Mouse (Mus musculus) hindbrain, postnatal 0 days (tissue): ENCODE measurements at regions not wholly inside any gene's neighbourhood (a gene's known extent, or its start where the extent isn't known, plus 50 kb on each side); places are given as distances from the start of the nearest gene placed in this dataset.
A peak's percentile ranks its signal among the peaks of the same experiment; 100 is the strongest.

Experiments
- ATAC-seq: fragments of 200-750 bp; cut with Nextera tagmentation; 2 replicates; pipeline ENCODE4 v1.8.0; 2017; ENCODE audit warnings: mild to moderate bottlenecking, moderate TSS enrichment, moderate library complexity
- DNase-seq: peaks from one replicate; pipeline ENCODE4 v3.0.0-alpha.2; 2015; ENCODE audit warnings: low spot score
- H3K27ac ChIP-seq: fragments of 300-500 bp; sonication (generic); 2 replicates; pipeline ENCODE4 v1.5.1; 2014; ENCODE audit warnings: mild to moderate bottlenecking
- H3K27me3 ChIP-seq: fragments of 300-500 bp; sonication (generic); 2 replicates; pipeline ENCODE4 v1.6.1; 2014; ENCODE audit warnings: low read length, mixed read lengths; ENCODE audit not compliant: insufficient read depth
- H3K36me3 ChIP-seq: fragments of 300-500 bp; sonication (generic); 2 replicates; pipeline ENCODE4 v1.6.1; 2014; ENCODE audit warnings: low read length, mixed read lengths; ENCODE audit not compliant: insufficient read depth
- H3K4me1 ChIP-seq: fragments of 300-500 bp; sonication (generic); 2 replicates; pipeline ENCODE4 v1.6.1; 2014; ENCODE audit warnings: antibody characterized with exemption, low read length, mixed read lengths; ENCODE audit not compliant: insufficient read depth
- H3K4me2 ChIP-seq: fragments of 300-500 bp; sonication (generic); 2 replicates; pipeline ENCODE4 v1.6.1; 2014; ENCODE audit warnings: low read depth, mild to moderate bottlenecking, low read length, moderate library complexity, mixed read lengths
- H3K4me3 ChIP-seq: fragments of 300-500 bp; sonication (generic); 2 replicates; pipeline ENCODE4 v1.5.1; 2014; ENCODE audit warnings: low read length
- H3K9ac ChIP-seq: fragments of 300-500 bp; sonication (generic); replicated peaks from 2 replicates; pipeline ENCODE4 v1.6.1; 2014; ENCODE audit warnings: mild to moderate bottlenecking, low read length, moderate library complexity, mixed read lengths
- H3K9me3 ChIP-seq: fragments of 300-500 bp; sonication (generic); 2 replicates; pipeline ENCODE4 v1.6.1; 2016; ENCODE audit warnings: low read length, mixed read lengths
- CTCF ChIP-seq: IDR thresholded peaks from 2 replicates; pipeline ENCODE4 v1.5.1; 2016; ENCODE audit warnings: antibody characterized with exemption, control low read depth, low read depth
- WGBS: fragments of 180-500 bp; shearing (Covaris S2); extraction: QIAGEN DNeasy Blood & Tissue Kit; methylation state at CpG from one replicate; pipeline ENCODE4 v1.1.7; 2014; 5-methylcytosine and 5-hydroxymethylcytosine counted together

- 65% methylated on average over 9 of the region's 9 CpGs for WGBS
- ATAC-seq (no peak), DNase-seq (no peak)
- no peaks in the 10 kb centered on the region for H3K9me3 ChIP-seq
- no peaks in the 10 kb centered on the region for H3K36me3 ChIP-seq
- H3K27me3 ChIP-seq: no peaks in the 10 kb centered on the region
- no peak overlapping the region for H3K4me2 ChIP-seq
- H3K4me1 ChIP-seq: no peaks in the 10 kb centered on the region
- no peak for TF ChIP-seq CTCF
- H3K9ac ChIP-seq: no peak overlapping the region
- H3K27ac ChIP-seq: no peak overlapping the region; the same call in 1 of the 2 replicates
- H3K4me3 ChIP-seq: no peak overlapping the region
These were observed 348.9 kb upstream of the Slc24a5 start for GRCm38 (mm10) chr2:124718985-124719384.

GRCm38 (mm10) chr2:124719820-124720478, 348.0 kb upstream of the Slc24a5 start:
- 0 out of 2 replicates have a peak, but pooled peaks have one; percentile 12 for ATAC-seq
- 78% methylated on average over 14 of the region's 14 CpGs for WGBS

GRCm38 (mm10) chr2:124720593-124721445, 347.1 kb upstream of the Slc24a5 start:
- no peak for TF ChIP-seq CTCF
- H3K4me3 ChIP-seq: no peak overlapping the region
- ATAC-seq (peak; percentile 69; the same call in 1 of the 2 replicates), DNase-seq (peak; percentile 78)
- H3K27ac ChIP-seq: peak overlapping the region; percentile 17; the same call in 1 of the 2 replicates
- no peak overlapping the region for H3K9ac ChIP-seq
- H3K9me3 ChIP-seq: no peaks in the 10 kb centered on the region
- H3K4me2 ChIP-seq: no peak overlapping the region; the same call in 1 of the 2 replicates
- H3K27me3 ChIP-seq: no peaks in the 10 kb centered on the region
- H3K36me3 ChIP-seq: no peaks in the 10 kb centered on the region
- 53% methylated on average over 14 of the region's 14 CpGs for WGBS
- H3K4me1 ChIP-seq: no peaks in the 10 kb centered on the region; the same call in 1 of the 2 replicates

More at GRCm38 (mm10) chr2:124719820-124720478, 348.0 kb upstream of the Slc24a5 start:
- no peak for TF ChIP-seq CTCF
- H3K27me3 ChIP-seq: no peaks in the 10 kb centered on the region
- H3K9me3 ChIP-seq: no peaks in the 10 kb centered on the region
- no peaks in the 10 kb centered on the region for H3K36me3 ChIP-seq
- no peak for DNase-seq
- H3K27ac ChIP-seq: peak overlapping the region; percentile 17
- no peak overlapping the region for H3K4me2 ChIP-seq
- H3K4me3 ChIP-seq: no peak overlapping the region
- no peak overlapping the region for H3K9ac ChIP-seq
- no peaks in the 10 kb centered on the region for H3K4me1 ChIP-seq

GRCm38 (mm10) chr2:124724171-124724570, 343.8 kb upstream of the Slc24a5 start:
- ATAC-seq: no peak
- H3K4me3 ChIP-seq: no peak overlapping the region
- H3K27me3 ChIP-seq: no peaks in the 10 kb centered on the region
- no peaks in the 10 kb centered on the region for H3K36me3 ChIP-seq
- H3K9me3 ChIP-seq: no peaks in the 10 kb centered on the region
- no peak for TF ChIP-seq CTCF
- DNase-seq: peak; percentile 10
- no peak overlapping the region for H3K9ac ChIP-seq
- no peaks in the 10 kb centered on the region; the same call in 1 of the 2 replicates for H3K4me1 ChIP-seq
- no peak overlapping the region for H3K27ac ChIP-seq
- WGBS: 52% methylated on average over 4 of the region's 4 CpGs
- H3K4me2 ChIP-seq: no peak overlapping the region

GRCm38 (mm10) chr2:124724827-124725480, 343.0 kb upstream of the Slc24a5 start:
- Histone ChIP-seq H3K36me3 (no peaks in the 10 kb centered on the region), H3K27ac (no peak overlapping the region), H3K4me1 (no peaks in the 10 kb centered on the region; the same call in 1 of the 2 replicates), H3K9me3 (no peaks in the 10 kb centered on the region), H3K4me2 (no peak overlapping the region), H3K9ac (no peak overlapping the region), H3K27me3 (no peaks in the 10 kb centered on the region), H3K4me3 (no peak overlapping the region)
- no peak for TF ChIP-seq CTCF
- DNase-seq (peak; percentile 15), ATAC-seq (no peak)
- 52% methylated on average over 5 of the region's 5 CpGs for WGBS

- H3K4me1 ChIP-seq: no peaks in the 10 kb centered on the region; the same call in 1 of the 2 replicates
- no peak for TF ChIP-seq CTCF
- 85% methylated on average over 5 of the region's 5 CpGs for WGBS
- H3K4me3 ChIP-seq: no peak overlapping the region
- DNase-seq (no peak), ATAC-seq (no peak)
- no peaks in the 10 kb centered on the region for H3K36me3 ChIP-seq
- no peaks in the 10 kb centered on the region for H3K9me3 ChIP-seq
- no peaks in the 10 kb centered on the region for H3K27me3 ChIP-seq
- H3K4me2 ChIP-seq: no peak overlapping the region
- H3K9ac ChIP-seq: no peak overlapping the region
- no peak overlapping the region for H3K27ac ChIP-seq
These were observed 339.9 kb upstream of the Slc24a5 start for GRCm38 (mm10) chr2:124727979-124728378.
